Mouse (Mus musculus) heart, adult 2 months (tissue): ENCODE data around the gene Xylt1.
A peak's percentile ranks its signal among the peaks of the same experiment; 100 is the strongest.

Experiments used
- CTCF ChIP-seq: fragments of 200-600 bp; IDR thresholded peaks from 2 replicates; pipeline ENCODE4 v1.8.1; 2022; ENCODE audit warnings: antibody characterized with exemption, mild to moderate bottlenecking, moderate library complexity
- EP300 ChIP-seq: fragments of 200-500 bp; IDR thresholded peaks from 2 replicates; pipeline ENCODE4 v1.6.1; 2011; ENCODE audit warnings: low read depth, low read length, control low read depth; ENCODE audit not compliant: insufficient read depth

- TF ChIP-seq EP300 (peak; percentile 55; the same call in 1 of the 2 replicates), CTCF (no peak)
Observed at GRCm38 (mm10) chr7:117524430-117525214, 143.8 kb downstream of the Xylt1 start.
